Mouse (Mus musculus) midbrain, embryonic 16.5 days (tissue): ENCODE measurements around the gene E430018J23Rik. TPM values are rescaled to one million over a fixed set of nuclear protein-coding genes. Genes with fewer than 3 reads are reported as not detected.

ENCODE experiments used
- ATAC-seq: fragments of 200-750 bp; cut with Nextera tagmentation; 2 replicates; pipeline ENCODE4 v1.8.0; 2017; ENCODE audit warnings: moderate TSS enrichment
- H3K27ac ChIP-seq: fragments of 300-500 bp; sonication (generic); 2 replicates; pipeline ENCODE4 v1.5.1; 2014; ENCODE audit warnings: mild to moderate bottlenecking, low read length, mixed read lengths
- H3K27me3 ChIP-seq: fragments of 300-500 bp; sonication (generic); 2 replicates; pipeline ENCODE4 v1.6.1; 2014; ENCODE audit warnings: low read depth, low read length, mixed read lengths; ENCODE audit not compliant: control insufficient read depth, insufficient read depth
- H3K36me3 ChIP-seq: fragments of 300-500 bp; sonication (generic); 2 replicates; pipeline ENCODE4 v1.6.1; 2014; ENCODE audit warnings: mild to moderate bottlenecking, low read length, moderate library complexity, mixed read lengths; ENCODE audit not compliant: control insufficient read depth, insufficient read depth
- H3K4me1 ChIP-seq: fragments of 300-500 bp; sonication (generic); 2 replicates; pipeline ENCODE4 v1.6.1; 2014; ENCODE audit warnings: mild to moderate bottlenecking, low read length, mixed read lengths; ENCODE audit not compliant: control insufficient read depth, insufficient read depth
- H3K4me2 ChIP-seq: fragments of 300-500 bp; sonication (generic); 2 replicates; pipeline ENCODE4 v1.6.1; 2014; ENCODE audit warnings: mild to moderate bottlenecking, low read length, mixed read lengths
- H3K4me3 ChIP-seq: fragments of 300-500 bp; sonication (generic); 2 replicates; pipeline ENCODE4 v1.5.1; 2014; ENCODE audit warnings: low read depth, mild to moderate bottlenecking, low read length, moderate library complexity, mixed read lengths
- H3K9ac ChIP-seq: fragments of 300-500 bp; sonication (generic); 2 replicates; pipeline ENCODE4 v1.6.1; 2014; ENCODE audit warnings: low read depth, low read length, mixed read lengths
- H3K9me3 ChIP-seq: fragments of 300-500 bp; sonication (generic); replicated peaks from 2 replicates; pipeline ENCODE4 v1.6.1; 2014; ENCODE audit warnings: mild to moderate bottlenecking, low read length, mixed read lengths; ENCODE audit not compliant: control insufficient read depth, poor library complexity, severe bottlenecking
- WGBS: fragments of 180-500 bp; shearing (Covaris S2); extraction: QIAGEN DNeasy Blood & Tissue Kit; methylation state at CpG from one replicate; pipeline ENCODE4 v1.1.7; 2014; 5-methylcytosine and 5-hydroxymethylcytosine counted together
- polyA plus RNA-seq: library from polyadenylated mRNA; unstranded; fragments of >200 nt; fragmentation: Nextera tagmentation; extraction: Ambion mirVana; gene quantifications from 2 replicates; pipeline ENCODE4 v1.2.1, GENCODE M21; 2015

E430018J23Rik gene
- 4.9 and 6.3 TPM in 2 replicates for polyA plus RNA-seq

DNA sequence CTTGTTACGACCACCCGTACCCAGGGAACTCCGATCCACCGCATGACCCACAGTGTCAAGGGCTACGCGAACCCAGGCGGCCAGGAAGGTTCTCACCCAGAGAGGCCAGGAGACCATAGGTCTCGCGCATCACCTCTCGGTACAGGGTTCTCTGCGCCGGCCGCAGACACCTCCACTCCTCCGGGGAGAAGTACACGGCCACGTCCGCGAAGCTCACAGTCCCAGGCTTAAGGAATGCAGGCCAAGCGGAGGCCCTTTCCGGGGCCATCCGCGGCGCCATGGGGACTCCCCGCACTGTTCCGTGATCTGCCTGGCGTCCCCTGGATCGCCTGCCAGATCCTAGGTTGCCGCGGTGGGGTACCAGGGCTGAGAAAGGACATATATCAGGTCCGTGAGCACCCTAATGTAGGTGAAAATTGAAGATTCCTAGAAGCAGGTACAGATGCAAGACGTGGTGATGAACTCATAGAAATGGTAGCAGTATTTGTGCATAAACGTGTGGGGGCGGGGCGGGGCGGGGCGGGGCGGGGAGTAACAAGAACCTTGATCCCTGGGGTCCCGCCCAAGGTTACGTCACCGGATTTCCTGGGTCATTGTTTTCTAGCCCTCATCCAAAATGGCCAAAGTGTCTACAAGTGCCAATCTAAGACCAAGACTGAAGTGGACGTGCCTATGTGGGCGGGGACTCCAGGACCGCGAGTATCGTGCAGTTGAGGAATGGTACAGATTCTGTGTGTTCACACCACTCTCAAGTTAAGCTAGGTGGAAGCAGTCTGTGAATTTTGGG lies at the start of gene E430018J23Rik:
TSS of gene E430018J23Rik (minus strand) at position 473 of the 787 bp plus-strand sequence.
- peaks cover 3% of the 10 kb centered on the region; the same call in 1 of the 2 replicates for H3K36me3 ChIP-seq
- peak; percentile 95 for ATAC-seq
- H3K9ac ChIP-seq = peak within 1 kb of the TSS; percentile 95
- H3K4me2 ChIP-seq = peak within 1 kb of the TSS; percentile 75
- H3K4me3 ChIP-seq = peak within 1 kb of the TSS; percentile 72
- H3K9me3 ChIP-seq = no peaks in the 10 kb centered on the region
- peaks cover 13% of the 10 kb centered on the region for H3K4me1 ChIP-seq
- WGBS = under 1% methylated on average over 43 of the region's 45 CpGs
- H3K27me3 ChIP-seq = no peaks in the 10 kb centered on the region
- peak within 1 kb of the TSS; percentile 90 for H3K27ac ChIP-seq

DNA sequence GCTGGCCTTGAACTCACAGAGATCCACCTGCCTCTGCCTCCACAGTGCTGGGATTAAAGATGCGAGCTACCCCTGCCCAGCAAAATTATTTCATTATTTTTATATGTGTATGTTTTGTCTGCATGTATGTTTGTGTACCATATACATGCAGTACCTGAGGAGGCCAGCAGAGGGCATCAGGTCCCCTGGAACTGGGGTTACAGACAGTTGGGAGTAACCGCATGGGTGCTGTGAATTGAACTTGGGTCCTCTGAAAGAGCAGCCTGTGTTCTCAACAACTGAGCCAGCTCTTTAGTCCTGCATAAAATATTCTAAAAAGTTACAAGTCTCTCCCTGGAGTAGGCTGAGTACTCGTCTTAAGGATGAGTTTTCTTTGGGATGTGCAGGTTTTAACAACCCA lies 44.3 kb upstream of the E430018J23Rik start:
- Histone ChIP-seq H3K4me2 (no peak overlapping the region), H3K27ac (no peak overlapping the region), H3K9me3 (no peaks in the 10 kb centered on the region; the same call in 1 of the 2 replicates), H3K4me1 (no peaks in the 10 kb centered on the region), H3K9ac (no peak overlapping the region), H3K4me3 (no peak overlapping the region), H3K36me3 (peaks cover 4% of the 10 kb centered on the region; the same call in 1 of the 2 replicates), H3K27me3 (no peaks in the 10 kb centered on the region)
- no peak for ATAC-seq
- WGBS = 85% methylated on average over 3 of the region's 3 CpGs

DNA sequence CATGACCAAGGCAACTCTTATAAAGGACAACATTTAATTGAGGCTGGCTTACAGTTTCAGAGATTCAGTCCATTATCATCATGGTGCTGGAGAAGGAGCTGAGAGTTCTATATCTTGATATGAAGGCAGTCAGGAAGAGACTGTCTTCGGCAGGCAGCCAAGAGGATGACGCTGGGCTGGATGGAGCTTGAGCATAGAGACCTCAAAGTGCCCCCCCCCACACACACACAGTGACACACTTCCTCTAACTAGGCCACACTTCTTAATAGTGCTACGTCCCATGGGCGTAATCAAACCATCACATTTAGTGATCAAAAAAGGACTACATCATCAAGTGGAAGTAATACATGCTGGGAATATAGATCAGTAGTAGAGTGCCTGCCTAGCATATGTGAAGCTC lies 41.8 kb upstream of the E430018J23Rik start:
- Histone ChIP-seq H3K4me2 (no peak overlapping the region), H3K9ac (no peak overlapping the region), H3K4me3 (no peak overlapping the region), H3K9me3 (no peaks in the 10 kb centered on the region; the same call in 1 of the 2 replicates), H3K4me1 (no peaks in the 10 kb centered on the region), H3K27ac (no peak overlapping the region), H3K27me3 (no peaks in the 10 kb centered on the region), H3K36me3 (no peaks in the 10 kb centered on the region)
- 91% methylated on average over 4 of the region's 4 CpGs for WGBS
- ATAC-seq = no peak

DNA sequence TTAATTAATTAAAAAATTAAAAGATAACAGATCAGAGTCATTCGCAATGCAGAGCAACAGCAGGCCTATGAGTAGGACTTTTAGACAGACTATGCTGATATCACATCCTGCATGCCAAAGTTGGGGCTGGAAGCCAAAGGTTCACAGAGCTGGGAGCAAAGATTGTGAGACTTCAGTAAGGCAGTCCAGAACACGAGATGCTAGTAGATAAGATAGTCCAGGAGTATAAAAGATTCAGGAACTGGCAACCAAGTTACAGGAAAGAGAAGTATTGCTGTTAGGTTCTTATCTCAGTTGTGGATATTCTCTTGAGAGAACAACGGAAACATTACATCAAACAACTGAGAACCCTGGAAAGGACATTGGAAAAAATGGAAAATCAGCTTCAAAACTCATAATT lies 32.9 kb upstream of the E430018J23Rik start:
- H3K4me1 ChIP-seq = peaks cover under 1% of the 10 kb centered on the region
- H3K27ac ChIP-seq = no peak overlapping the region

DNA sequence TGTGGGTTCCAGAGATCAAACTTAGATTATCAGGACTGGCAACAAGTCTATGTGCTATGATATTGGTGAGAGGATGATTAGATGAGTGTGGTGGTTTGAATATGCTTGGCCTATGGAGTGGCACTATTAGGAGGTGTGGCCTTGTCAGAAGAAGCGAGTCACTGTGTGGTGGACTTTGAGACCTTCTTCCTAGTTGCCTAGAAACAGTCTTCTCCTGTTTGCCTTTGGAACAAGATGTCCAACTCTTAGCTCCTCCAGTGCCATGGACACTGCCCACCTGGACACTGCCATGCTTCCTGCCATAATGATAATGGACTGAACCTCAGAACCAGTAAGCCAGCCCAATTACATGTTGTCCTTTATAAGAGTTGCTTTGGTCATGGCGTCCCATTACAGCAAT lies 32.5 kb upstream of the E430018J23Rik start:
- H3K4me3 ChIP-seq = no peak overlapping the region
- H3K36me3 ChIP-seq = no peaks in the 10 kb centered on the region
- no peak overlapping the region for H3K27ac ChIP-seq
- no peaks in the 10 kb centered on the region for H3K27me3 ChIP-seq
- no peaks in the 10 kb centered on the region for H3K9me3 ChIP-seq
- no peak for ATAC-seq
- no peak overlapping the region for H3K9ac ChIP-seq
- WGBS = 97% methylated on average over 2 of the region's 2 CpGs
- no peak overlapping the region for H3K4me2 ChIP-seq
- peaks cover 5% of the 10 kb centered on the region for H3K4me1 ChIP-seq

More for the DNA sequence above, 32.9 kb upstream of the E430018J23Rik start:
- Histone ChIP-seq H3K27me3 (no peaks in the 10 kb centered on the region), H3K4me3 (no peak overlapping the region), H3K36me3 (no peaks in the 10 kb centered on the region), H3K9me3 (no peaks in the 10 kb centered on the region), H3K4me2 (no peak overlapping the region), H3K9ac (no peak overlapping the region)
- ATAC-seq = no peak
- 79% methylated on average over 3 of the region's 3 CpGs for WGBS

DNA sequence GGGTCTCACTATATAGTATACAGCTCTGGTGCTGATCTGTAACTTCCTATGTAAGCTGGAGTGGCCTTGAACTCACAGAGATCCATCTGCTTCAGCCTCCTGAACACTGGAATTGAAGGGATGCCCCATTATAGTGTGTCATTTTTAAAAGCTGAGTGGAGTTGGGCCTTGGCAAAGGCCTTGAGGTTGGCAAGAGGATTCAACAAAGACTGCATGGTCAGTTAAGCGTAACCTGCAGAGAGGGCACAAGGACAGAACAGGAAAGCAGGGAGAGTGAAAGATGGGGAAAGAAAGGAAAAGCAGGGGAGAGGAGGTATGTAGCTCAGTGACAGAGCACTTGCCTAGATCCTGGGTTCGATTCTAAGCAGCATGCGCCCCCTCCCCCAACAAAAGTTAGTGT lies 31.9 kb upstream of the E430018J23Rik start:
- Histone ChIP-seq H3K4me3 (no peak overlapping the region), H3K36me3 (no peaks in the 10 kb centered on the region), H3K4me1 (peaks cover 5% of the 10 kb centered on the region), H3K27ac (no peak overlapping the region), H3K9ac (no peak overlapping the region), H3K9me3 (no peaks in the 10 kb centered on the region), H3K4me2 (no peak overlapping the region), H3K27me3 (no peaks in the 10 kb centered on the region)
- ATAC-seq = no peak
- 85% methylated on average over 3 of the region's 3 CpGs for WGBS

DNA sequence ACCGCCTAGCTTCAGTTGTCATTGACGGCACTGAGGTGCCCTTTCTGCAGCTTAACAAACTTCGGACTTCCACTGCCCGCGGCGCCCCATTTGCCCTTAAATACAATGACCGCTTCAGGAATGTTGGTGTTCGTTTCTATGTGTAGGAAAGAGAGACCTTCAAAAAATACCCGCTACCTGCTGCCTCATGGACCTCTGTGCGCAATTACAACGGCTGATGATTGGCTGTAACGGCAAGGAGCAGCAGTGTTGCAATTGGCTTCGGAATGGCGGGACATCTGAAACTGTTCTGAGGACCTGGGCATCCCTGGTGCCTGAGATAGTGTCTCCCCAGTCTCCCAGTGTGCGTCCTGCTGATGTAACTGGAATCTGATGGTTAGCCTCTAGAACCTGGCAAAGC lies 28.8 kb upstream of the E430018J23Rik start:
- Histone ChIP-seq H3K9ac (peak overlapping the region; percentile 95), H3K4me1 (peaks cover 5% of the 10 kb centered on the region), H3K36me3 (no peaks in the 10 kb centered on the region), H3K27ac (peak overlapping the region; percentile 82), H3K4me2 (peak overlapping the region; percentile 93), H3K27me3 (no peaks in the 10 kb centered on the region), H3K9me3 (no peaks in the 10 kb centered on the region), H3K4me3 (peak overlapping the region; percentile 74)
- whole genome bisulfite sequencing = under 1% methylated on average over 15 of the region's 15 CpGs
- ATAC-seq = peak; percentile 84

DNA sequence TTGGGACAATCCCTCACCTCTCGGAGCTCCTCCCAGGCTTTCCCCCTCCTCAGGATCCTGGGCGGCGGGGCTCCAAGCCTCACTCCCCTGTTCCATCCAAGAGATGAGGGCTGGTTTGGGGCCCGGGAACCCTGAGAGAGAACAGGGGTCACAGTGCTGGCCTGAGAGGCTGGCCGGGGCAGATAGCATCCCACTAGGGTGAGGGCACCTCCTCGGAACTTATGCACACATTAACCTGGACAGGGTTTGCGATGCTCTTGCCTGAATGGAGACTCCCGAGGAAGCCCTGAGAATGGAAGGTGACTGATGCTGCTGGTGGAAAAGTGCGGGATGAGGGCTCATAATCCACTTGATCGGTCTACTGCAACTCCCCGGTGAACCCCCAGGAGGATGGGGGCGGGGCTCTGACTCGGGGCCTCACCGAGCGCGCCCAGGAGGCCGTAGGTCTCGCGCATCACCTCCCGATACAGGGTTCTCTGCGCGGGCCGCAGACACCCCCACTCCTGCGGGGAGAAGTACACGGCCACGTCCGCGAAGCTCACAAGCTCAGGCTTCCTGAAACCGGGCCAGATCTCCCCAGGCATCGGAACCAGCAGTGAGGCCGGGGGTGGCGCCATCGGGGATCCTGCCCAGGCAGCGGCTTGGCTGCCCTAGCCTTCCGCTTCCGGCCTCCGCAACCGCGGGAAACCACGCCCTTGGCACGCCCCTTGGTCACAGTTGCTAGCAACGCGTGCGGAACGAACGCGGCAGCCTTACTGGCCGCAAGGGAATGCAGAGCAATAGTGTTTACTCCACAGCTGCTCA lies 28.2 kb upstream of the E430018J23Rik start, which contains the start of gene Zfp688:
TSS of gene Zfp688 (minus strand) at position 681 of the 804 bp plus-strand sequence.
- under 1% methylated on average over 48 of the region's 48 CpGs for WGBS
- no peaks in the 10 kb centered on the region for H3K9me3 ChIP-seq
- peak within 1 kb of the TSS; percentile 93 for H3K4me2 ChIP-seq
- no peaks in the 10 kb centered on the region for H3K27me3 ChIP-seq
- H3K4me3 ChIP-seq = peak within 1 kb of the TSS; percentile 74
- peak within 1 kb of the TSS; percentile 82 for H3K27ac ChIP-seq
- peaks cover 5% of the 10 kb centered on the region for H3K4me1 ChIP-seq
- peak within 1 kb of the TSS; percentile 95 for H3K9ac ChIP-seq
- peak; percentile 96 for ATAC-seq
- no peaks in the 10 kb centered on the region for H3K36me3 ChIP-seq
